Mouse (Mus musculus): ENCODE measurements at regions not wholly inside any gene's neighbourhood (a gene's known extent, or its start where the extent isn't known, plus 50 kb on each side); places are given as distances from the start of the nearest gene placed in this dataset.

DNA sequence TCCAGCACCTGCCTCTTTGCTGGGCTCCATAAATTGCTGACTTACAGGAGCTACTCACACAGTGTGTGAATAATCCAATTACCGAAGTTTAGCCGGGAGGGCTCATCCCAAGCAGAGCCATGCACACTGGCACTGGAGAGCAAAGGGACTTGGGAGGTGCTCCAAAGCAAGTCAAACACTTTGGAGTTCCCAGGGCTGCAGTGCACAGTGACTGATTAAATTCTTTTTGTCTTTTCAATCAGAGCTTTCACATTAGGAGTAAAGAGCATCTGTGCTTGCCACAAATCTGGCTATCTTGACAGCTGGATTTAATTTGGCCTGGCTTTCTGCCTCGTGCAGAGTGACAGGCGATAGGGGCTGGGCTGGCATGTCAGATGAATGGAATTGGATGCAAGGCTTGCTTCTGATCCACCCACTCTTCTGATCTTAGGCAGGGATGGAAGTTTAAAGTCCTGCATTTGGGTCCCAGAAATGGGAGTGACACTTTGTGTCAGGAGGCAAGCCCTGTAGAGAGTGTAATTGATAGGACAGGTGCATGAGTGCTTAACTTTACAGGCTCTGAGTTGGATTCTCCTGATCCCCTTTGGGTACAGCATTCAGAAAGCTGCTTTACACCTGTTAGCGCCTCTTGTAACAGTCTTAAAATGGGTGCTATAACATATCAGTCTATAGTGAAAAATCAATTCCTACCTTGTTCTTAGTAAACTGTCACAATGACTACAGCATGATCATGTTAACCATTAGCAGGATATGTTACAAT lies 1239.3 kb upstream of the Sel1l start:
- ATAC-seq (ENCODE audit: low read depth), result no peak
- Histone ChIP-seq H3K4me3 (ENCODE audit: low read depth, low read length) (no peak overlapping the region), H3K27me3 (ENCODE audit: control insufficient read depth, insufficient read depth, low read depth, low read length) (no peaks in the 10 kb centered on the region), H3K27ac (ENCODE audit: low read length) (no peak overlapping the region), H3K9me3 (replicated peaks; ENCODE audit: control insufficient read depth, low read length) (no peaks in the 10 kb centered on the region), H3K4me1 (ENCODE audit: control insufficient read depth, low read depth, low read length) (no peaks in the 10 kb centered on the region), H3K9ac (ENCODE audit: low read depth, low read length) (no peak overlapping the region), H3K36me3 (ENCODE audit: control insufficient read depth, insufficient read depth) (no peaks in the 10 kb centered on the region), H3K4me2 (ENCODE audit: low read depth, low read length) (no peak overlapping the region)
- WGBS (ENCODE audit: insufficient replicate concordance), result 67% methylated on average over 5 of the region's 5 CpGs

DNA sequence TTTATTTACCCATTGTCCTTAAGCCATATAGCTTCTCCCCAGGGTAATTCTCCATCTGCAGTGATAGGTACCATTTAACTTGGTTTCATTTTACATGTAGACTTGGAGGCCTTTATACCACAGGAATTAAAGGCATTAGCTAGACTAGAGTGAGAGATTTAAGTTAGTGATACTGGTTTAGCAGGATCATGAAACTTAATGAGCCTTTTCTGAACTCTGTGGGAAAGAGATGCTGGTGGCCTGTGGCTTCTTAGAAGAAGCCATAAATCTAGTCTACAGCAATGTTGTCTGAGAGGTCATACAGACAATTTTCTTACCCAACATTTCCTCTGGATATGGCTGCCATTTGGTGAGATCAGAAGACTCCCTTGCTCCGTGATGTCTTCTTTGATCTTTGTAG lies 1214.9 kb upstream of the Sel1l start:
- WGBS (ENCODE audit: insufficient replicate concordance), result 48% methylated on average over 1 of the region's 1 CpGs
- Histone ChIP-seq H3K27ac (ENCODE audit: low read length) (no peak overlapping the region), H3K4me1 (ENCODE audit: control insufficient read depth, low read depth, low read length) (no peaks in the 10 kb centered on the region), H3K4me2 (ENCODE audit: low read depth, low read length) (no peak overlapping the region), H3K27me3 (ENCODE audit: control insufficient read depth, insufficient read depth, low read depth, low read length) (no peaks in the 10 kb centered on the region), H3K36me3 (ENCODE audit: control insufficient read depth, insufficient read depth) (no peaks in the 10 kb centered on the region), H3K4me3 (ENCODE audit: low read depth, low read length) (no peak overlapping the region), H3K9me3 (replicated peaks; ENCODE audit: control insufficient read depth, low read length) (no peaks in the 10 kb centered on the region), H3K9ac (ENCODE audit: low read depth, low read length) (no peak overlapping the region)
- ATAC-seq (ENCODE audit: low read depth), result no peak

DNA sequence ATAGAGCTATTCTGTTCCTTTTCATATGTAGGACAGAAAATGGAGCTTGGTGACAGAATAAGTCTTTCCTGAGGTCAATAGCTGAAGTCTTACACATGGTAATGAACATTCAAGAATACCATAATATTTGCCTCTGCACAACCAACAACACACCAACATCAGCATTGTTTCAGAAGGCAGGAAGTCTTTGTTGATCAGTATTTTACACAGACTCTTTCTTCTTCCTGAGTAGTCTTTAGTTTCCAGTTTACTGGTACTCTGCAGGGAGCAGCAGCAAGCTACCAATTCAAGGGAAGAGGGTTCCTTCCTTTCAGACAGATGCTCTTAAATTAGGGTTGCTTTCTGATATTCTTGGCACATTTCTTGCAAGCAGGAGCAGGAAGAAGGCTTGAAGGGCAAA lies 1170.7 kb upstream of the Sel1l start:
- Histone ChIP-seq H3K4me2 (ENCODE audit: low read depth, low read length) (no peak overlapping the region), H3K27me3 (ENCODE audit: control insufficient read depth, insufficient read depth, low read depth, low read length) (no peaks in the 10 kb centered on the region), H3K4me3 (ENCODE audit: low read depth, low read length) (no peak overlapping the region), H3K9ac (ENCODE audit: low read depth, low read length) (no peak overlapping the region), H3K36me3 (ENCODE audit: control insufficient read depth, insufficient read depth) (no peaks in the 10 kb centered on the region), H3K9me3 (replicated peaks; ENCODE audit: control insufficient read depth, low read length) (no peaks in the 10 kb centered on the region), H3K27ac (ENCODE audit: low read length) (no peak overlapping the region), H3K4me1 (ENCODE audit: control insufficient read depth, low read depth, low read length) (no peaks in the 10 kb centered on the region)
- no peak for ATAC-seq (ENCODE audit: low read depth)

DNA sequence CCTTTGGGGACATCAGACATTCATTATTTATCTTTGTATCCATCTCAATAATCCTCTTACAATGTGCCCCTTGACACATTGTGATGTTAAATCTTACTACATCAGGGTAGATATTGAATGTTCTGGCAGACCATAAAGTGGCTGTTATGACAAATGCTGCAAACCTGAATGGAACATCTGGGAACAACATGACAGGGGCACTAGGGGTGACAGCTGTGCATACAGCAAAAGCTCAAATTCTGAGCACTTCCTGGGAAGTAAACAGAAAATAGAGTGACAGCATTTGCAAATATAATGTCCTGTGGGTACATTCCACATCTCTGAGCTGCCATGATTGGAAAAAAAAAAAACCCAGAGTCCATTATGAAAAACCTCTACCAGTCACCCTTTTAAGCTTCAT lies 1162.6 kb upstream of the Sel1l start:
- ATAC-seq (ENCODE audit: low read depth), result no peak
- H3K9ac ChIP-seq (ENCODE audit: low read depth, low read length), result no peak overlapping the region
- H3K4me3 ChIP-seq (ENCODE audit: low read depth, low read length), result no peak overlapping the region
- no peaks in the 10 kb centered on the region for H3K9me3 ChIP-seq (replicated peaks; ENCODE audit: control insufficient read depth, low read length)
- H3K27ac ChIP-seq (ENCODE audit: low read length), result no peak overlapping the region
- no peak overlapping the region for H3K4me2 ChIP-seq (ENCODE audit: low read depth, low read length)
- H3K4me1 ChIP-seq (ENCODE audit: control insufficient read depth, low read depth, low read length), result no peaks in the 10 kb centered on the region
- no peaks in the 10 kb centered on the region for H3K36me3 ChIP-seq (ENCODE audit: control insufficient read depth, insufficient read depth)
- no peaks in the 10 kb centered on the region for H3K27me3 ChIP-seq (ENCODE audit: control insufficient read depth, insufficient read depth, low read depth, low read length)

DNA sequence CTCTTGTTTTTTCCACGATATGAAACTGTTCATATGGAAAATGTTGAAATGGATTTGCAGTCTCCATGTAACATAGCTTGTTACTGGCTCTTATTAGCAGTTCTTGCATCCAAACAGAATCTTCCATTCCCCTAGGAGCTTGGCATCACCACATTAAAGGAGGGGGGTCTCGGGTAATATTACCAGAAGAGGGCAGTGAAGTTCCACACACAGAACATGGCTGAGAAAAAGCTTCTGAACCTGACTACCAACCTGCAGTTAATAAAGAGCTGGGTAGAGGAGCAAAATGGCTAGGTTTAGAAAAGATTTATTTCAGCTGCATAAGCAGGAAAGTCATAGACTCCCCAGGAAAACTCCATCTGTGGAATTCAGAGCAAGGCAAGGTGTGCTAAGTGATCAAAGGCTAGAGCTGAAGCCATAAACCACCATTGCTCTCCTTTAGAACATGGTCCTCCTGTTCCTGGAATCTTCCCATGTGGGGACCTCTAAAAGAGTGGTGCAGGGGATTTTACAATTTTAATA lies 1157.9 kb upstream of the Sel1l start:
- Histone ChIP-seq H3K27me3 (ENCODE audit: control insufficient read depth, insufficient read depth, low read depth, low read length) (no peaks in the 10 kb centered on the region), H3K4me2 (ENCODE audit: low read depth, low read length) (no peak overlapping the region), H3K9me3 (replicated peaks; ENCODE audit: control insufficient read depth, low read length) (no peaks in the 10 kb centered on the region), H3K4me3 (ENCODE audit: low read depth, low read length) (no peak overlapping the region), H3K36me3 (ENCODE audit: control insufficient read depth, insufficient read depth) (no peaks in the 10 kb centered on the region), H3K27ac (ENCODE audit: low read length) (no peak overlapping the region), H3K4me1 (ENCODE audit: control insufficient read depth, low read depth, low read length) (no peaks in the 10 kb centered on the region), H3K9ac (ENCODE audit: low read depth, low read length) (no peak overlapping the region)
- 23% methylated on average over 2 of the region's 2 CpGs for WGBS (ENCODE audit: insufficient replicate concordance)
- ATAC-seq (ENCODE audit: low read depth), result no peak

DNA sequence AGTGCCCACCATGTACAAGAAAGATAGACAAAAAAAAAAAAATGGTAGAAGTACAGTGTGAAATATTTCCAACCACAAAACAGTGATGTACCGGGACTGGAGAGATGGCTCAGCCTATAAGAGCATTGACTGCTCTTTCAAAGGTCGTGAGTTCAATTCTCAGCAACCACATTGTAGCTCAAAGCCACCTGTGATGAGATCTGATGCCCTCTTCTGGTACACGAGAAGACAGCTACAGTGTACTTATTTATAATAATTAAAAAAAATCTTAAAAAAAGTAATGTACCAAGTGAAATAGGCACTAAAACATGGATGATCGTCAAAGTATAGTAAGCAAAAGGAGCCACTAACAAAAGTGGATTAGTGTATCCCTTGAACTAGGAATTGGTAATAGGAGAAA lies 1154.2 kb upstream of the Sel1l start:
- 57% methylated on average over 4 of the region's 4 CpGs for WGBS (ENCODE audit: insufficient replicate concordance)
- Histone ChIP-seq H3K4me1 (ENCODE audit: control insufficient read depth, low read depth, low read length) (no peaks in the 10 kb centered on the region), H3K27me3 (ENCODE audit: control insufficient read depth, insufficient read depth, low read depth, low read length) (no peaks in the 10 kb centered on the region), H3K9me3 (replicated peaks; ENCODE audit: control insufficient read depth, low read length) (no peaks in the 10 kb centered on the region), H3K36me3 (ENCODE audit: control insufficient read depth, insufficient read depth) (no peaks in the 10 kb centered on the region), H3K27ac (ENCODE audit: low read length) (no peak overlapping the region), H3K9ac (ENCODE audit: low read depth, low read length) (no peak overlapping the region), H3K4me2 (ENCODE audit: low read depth, low read length) (no peak overlapping the region), H3K4me3 (ENCODE audit: low read depth, low read length) (no peak overlapping the region)
- no peak for ATAC-seq (ENCODE audit: low read depth)

DNA sequence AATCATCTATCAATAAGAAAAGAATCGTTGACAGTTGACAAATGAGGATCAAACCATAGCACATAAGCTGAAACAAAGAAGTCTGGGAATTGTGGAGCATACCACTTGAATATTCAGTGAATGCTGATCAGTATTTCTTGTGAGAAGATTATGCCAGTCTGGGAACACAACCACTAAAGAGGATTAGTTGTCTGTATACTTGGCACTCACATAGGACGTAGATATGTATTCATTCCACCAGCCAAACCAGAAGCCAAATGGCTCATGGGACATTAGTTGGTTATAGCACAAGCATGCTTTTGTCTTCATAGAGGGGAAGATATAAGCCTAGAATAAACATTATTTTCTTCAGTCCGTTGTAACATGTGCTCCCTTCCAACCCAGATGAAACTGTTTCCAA lies 1126.7 kb upstream of the Sel1l start:
- Histone ChIP-seq H3K27ac (ENCODE audit: low read length) (no peak overlapping the region), H3K9me3 (replicated peaks; ENCODE audit: control insufficient read depth, low read length) (no peaks in the 10 kb centered on the region), H3K4me3 (ENCODE audit: low read depth, low read length) (no peak overlapping the region), H3K27me3 (ENCODE audit: control insufficient read depth, insufficient read depth, low read depth, low read length) (no peaks in the 10 kb centered on the region), H3K4me1 (ENCODE audit: control insufficient read depth, low read depth, low read length) (no peaks in the 10 kb centered on the region), H3K4me2 (ENCODE audit: low read depth, low read length) (no peak overlapping the region), H3K36me3 (ENCODE audit: control insufficient read depth, insufficient read depth) (no peaks in the 10 kb centered on the region), H3K9ac (ENCODE audit: low read depth, low read length) (no peak overlapping the region)
- 65% methylated on average over 3 of the region's 3 CpGs for WGBS (ENCODE audit: insufficient replicate concordance)
- ATAC-seq (ENCODE audit: low read depth), result no peak

DNA sequence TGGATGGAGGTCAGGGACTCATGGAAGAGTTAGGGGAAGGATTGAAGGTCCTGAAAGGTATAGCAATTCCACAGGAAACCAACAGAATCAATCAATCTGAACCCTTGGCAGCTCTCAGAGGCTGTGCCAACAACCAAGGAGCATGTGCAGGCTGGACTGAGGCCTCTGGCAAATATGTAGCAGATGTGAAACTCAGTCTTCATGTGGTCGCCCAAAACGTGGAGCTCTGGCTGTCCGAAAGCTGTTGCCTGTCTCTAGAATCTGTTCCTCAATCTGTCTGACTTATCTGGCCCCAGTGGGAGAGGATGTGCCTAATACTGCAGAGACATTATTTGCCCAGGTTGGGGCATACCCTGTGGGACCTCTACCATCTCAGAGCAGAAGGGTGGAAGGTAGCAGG lies 1095.4 kb upstream of the Sel1l start:
- H3K27ac ChIP-seq (ENCODE audit: low read length), result no peak overlapping the region
- no peaks in the 10 kb centered on the region for H3K9me3 ChIP-seq (replicated peaks; ENCODE audit: control insufficient read depth, low read length)
- no peaks in the 10 kb centered on the region for H3K36me3 ChIP-seq (ENCODE audit: control insufficient read depth, insufficient read depth)
- H3K4me1 ChIP-seq (ENCODE audit: control insufficient read depth, low read depth, low read length), result no peaks in the 10 kb centered on the region
- WGBS (ENCODE audit: insufficient replicate concordance), result 49% methylated on average over 3 of the region's 3 CpGs
- no peaks in the 10 kb centered on the region for H3K27me3 ChIP-seq (ENCODE audit: control insufficient read depth, insufficient read depth, low read depth, low read length)
- H3K4me3 ChIP-seq (ENCODE audit: low read depth, low read length), result no peak overlapping the region
- H3K9ac ChIP-seq (ENCODE audit: low read depth, low read length), result no peak overlapping the region
- no peak overlapping the region for H3K4me2 ChIP-seq (ENCODE audit: low read depth, low read length)
- ATAC-seq (ENCODE audit: low read depth), result no peak

DNA sequence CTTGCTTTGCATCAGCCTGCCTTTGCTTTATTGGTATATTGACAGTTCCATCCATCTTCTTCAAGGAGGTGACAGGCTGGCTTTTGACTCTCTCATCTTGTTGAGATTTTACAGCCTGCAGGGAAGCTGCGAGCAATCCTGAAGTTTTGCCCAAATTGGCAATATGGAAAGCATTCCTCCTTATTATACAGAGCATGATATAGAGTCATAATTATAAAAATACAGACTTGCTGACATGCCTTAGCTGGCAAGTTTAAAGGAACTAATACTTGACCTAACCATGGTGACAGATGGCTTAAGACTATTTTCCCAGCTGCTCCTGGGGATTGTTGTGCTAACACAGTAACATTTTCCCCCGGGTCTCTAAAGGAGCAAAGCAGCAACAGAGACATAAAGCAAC lies 1078.6 kb upstream of the Sel1l start:
- no peak overlapping the region for H3K4me3 ChIP-seq (ENCODE audit: low read depth, low read length)
- H3K9me3 ChIP-seq (replicated peaks; ENCODE audit: control insufficient read depth, low read length), result no peaks in the 10 kb centered on the region
- 44% methylated on average over 2 of the region's 2 CpGs for WGBS (ENCODE audit: insufficient replicate concordance)
- H3K27ac ChIP-seq (ENCODE audit: low read length), result no peak overlapping the region
- no peak for ATAC-seq (ENCODE audit: low read depth)
- H3K4me2 ChIP-seq (ENCODE audit: low read depth, low read length), result no peak overlapping the region
- H3K4me1 ChIP-seq (ENCODE audit: control insufficient read depth, low read depth, low read length), result no peaks in the 10 kb centered on the region
- H3K36me3 ChIP-seq (ENCODE audit: control insufficient read depth, insufficient read depth), result no peaks in the 10 kb centered on the region
- no peaks in the 10 kb centered on the region for H3K27me3 ChIP-seq (ENCODE audit: control insufficient read depth, insufficient read depth, low read depth, low read length)
- no peak overlapping the region for H3K9ac ChIP-seq (ENCODE audit: low read depth, low read length)

Measured in liver, embryonic 16.5 days (tissue).